Mouse (Mus musculus) embryonic facial prominence, embryonic 12.5 days (tissue): Measurements from ENCODE around the gene Map3k5. TPM values are rescaled to one million over a fixed set of nuclear protein-coding genes. Genes with fewer than 3 reads are reported as not detected.
A peak's percentile ranks its signal among the peaks of the same experiment; 100 is the strongest.

Experiments
- ATAC-seq: fragments of 200-750 bp; cut with Nextera tagmentation; 2 replicates; pipeline ENCODE4 v1.8.0; 2017; ENCODE audit not compliant: insufficient number of reproducible peaks, insufficient read depth, low FRiP score, low TSS enrichment
- H3K27ac ChIP-seq: fragments of 300-500 bp; sonication (generic); 2 replicates; pipeline ENCODE4 v1.5.1; 2016; ENCODE audit warnings: mild to moderate bottlenecking
- H3K27me3 ChIP-seq: fragments of 300-500 bp; sonication (generic); 2 replicates; pipeline ENCODE4 v1.6.1; 2016; ENCODE audit warnings: mild to moderate bottlenecking, moderate library complexity
- H3K36me3 ChIP-seq: fragments of 300-500 bp; sonication (generic); 2 replicates; pipeline ENCODE4 v1.6.1; 2016; ENCODE audit warnings: mild to moderate bottlenecking
- H3K4me1 ChIP-seq: fragments of 300-500 bp; sonication (generic); 2 replicates; pipeline ENCODE4 v1.6.1; 2016
- H3K4me2 ChIP-seq: fragments of 300-500 bp; sonication (generic); replicated peaks from 2 replicates; pipeline ENCODE4 v1.6.1; 2016; ENCODE audit warnings: mild to moderate bottlenecking, moderate library complexity
- H3K4me3 ChIP-seq: fragments of 300-500 bp; sonication (generic); 2 replicates; pipeline ENCODE4 v1.5.1; 2016; ENCODE audit warnings: mild to moderate bottlenecking
- H3K9ac ChIP-seq: fragments of 300-500 bp; sonication (generic); 2 replicates; pipeline ENCODE4 v1.6.1; 2016; ENCODE audit warnings: mild to moderate bottlenecking, moderate library complexity
- H3K9me3 ChIP-seq: fragments of 300-500 bp; sonication (generic); 2 replicates; pipeline ENCODE4 v1.6.1; 2016; ENCODE audit warnings: mild to moderate bottlenecking, moderate library complexity
- WGBS: fragments of 180-500 bp; shearing (Covaris S2); methylation state at CpG from one replicate; pipeline ENCODE4 v1.1.7; 2016; 5-methylcytosine and 5-hydroxymethylcytosine counted together
- polyA plus RNA-seq: library from polyadenylated mRNA; unstranded; fragments of >200 nt; fragmentation: Nextera tagmentation; extraction: Ambion mirVana; gene quantifications from 2 replicates; pipeline ENCODE4 v1.2.1, GENCODE M21; 2016

Map3k5 gene
- polyA plus RNA-seq, 1 experiment from 2014 or later = 2.5 TPM

DNA sequence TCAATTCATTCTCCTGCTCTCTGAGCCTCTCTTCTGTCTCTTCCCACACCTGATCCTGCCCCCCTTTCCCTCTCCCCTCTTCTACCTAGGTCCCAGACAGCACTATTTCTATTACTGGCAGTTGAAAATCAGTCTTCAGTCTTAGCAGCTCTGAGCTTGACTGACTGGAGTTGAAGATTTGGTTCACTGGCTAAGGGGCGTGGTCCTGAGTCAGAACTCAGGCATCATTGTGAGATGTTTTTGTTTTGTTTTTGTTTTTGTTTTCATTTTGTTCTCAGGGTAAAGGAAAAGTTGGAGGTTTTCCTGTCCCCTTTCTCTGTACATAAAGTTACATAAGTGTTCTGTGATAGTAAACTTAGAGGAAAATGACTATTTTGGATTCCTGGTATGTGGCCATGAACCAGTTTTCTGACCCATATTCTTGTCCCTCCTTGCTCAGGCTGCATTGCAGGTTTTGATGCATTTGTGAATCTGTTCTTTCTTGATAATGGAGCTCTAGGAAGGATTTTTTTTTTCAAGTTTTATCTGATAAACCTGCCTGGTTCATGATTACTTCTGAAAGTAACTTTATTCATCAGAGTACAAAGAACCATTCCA lies 131.9 kb downstream of the Map3k5 start:
- H3K9ac ChIP-seq = no peak overlapping the region
- H3K4me2 ChIP-seq = no peak overlapping the region
- no peak overlapping the region for H3K27ac ChIP-seq
- 74% methylated on average over 1 of the region's 1 CpGs for WGBS
- no peaks in the 10 kb centered on the region for H3K36me3 ChIP-seq
- no peak for ATAC-seq
- no peaks in the 10 kb centered on the region for H3K27me3 ChIP-seq
- H3K4me1 ChIP-seq = no peaks in the 10 kb centered on the region
- H3K4me3 ChIP-seq = no peak overlapping the region
- no peaks in the 10 kb centered on the region for H3K9me3 ChIP-seq

DNA sequence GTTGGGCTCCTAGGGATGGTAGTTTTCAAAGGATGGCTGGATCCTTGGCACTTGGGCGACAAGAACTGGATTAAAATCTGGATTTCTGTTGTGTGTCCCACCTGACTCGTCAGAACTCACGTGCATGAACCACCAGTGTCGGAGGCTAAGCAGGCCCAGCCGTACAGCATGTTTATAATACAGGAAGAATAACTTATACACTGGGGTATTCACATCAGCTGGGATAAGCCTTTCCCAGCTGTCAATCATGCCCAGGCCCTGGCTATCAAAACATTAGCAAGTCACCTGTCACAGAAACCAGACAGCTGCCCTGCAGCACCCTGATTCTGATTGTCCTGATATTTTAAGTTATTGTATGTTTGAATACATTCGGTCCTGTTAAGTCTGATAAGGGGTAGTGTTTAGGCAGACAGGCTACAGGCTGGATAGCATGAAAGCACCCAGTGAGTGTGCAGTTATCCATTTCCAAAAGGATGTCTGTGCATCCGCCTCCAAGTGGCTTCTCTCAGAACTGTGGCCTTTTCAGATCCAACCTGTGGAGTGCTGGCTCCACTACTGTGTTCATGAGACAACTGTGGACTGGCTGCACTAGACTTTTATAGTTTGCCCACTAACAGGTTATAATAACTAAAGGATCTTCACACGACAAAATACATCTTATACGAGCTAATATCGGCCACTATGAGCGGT lies 135.6 kb downstream of the Map3k5 start:
- Histone ChIP-seq H3K27me3 (no peaks in the 10 kb centered on the region), H3K36me3 (no peaks in the 10 kb centered on the region), H3K27ac (no peak overlapping the region), H3K4me2 (no peak overlapping the region), H3K4me1 (no peaks in the 10 kb centered on the region), H3K4me3 (no peak overlapping the region), H3K9me3 (no peaks in the 10 kb centered on the region), H3K9ac (no peak overlapping the region)
- 88% methylated on average over 11 of the region's 11 CpGs for whole genome bisulfite sequencing
- no peak for ATAC-seq

DNA sequence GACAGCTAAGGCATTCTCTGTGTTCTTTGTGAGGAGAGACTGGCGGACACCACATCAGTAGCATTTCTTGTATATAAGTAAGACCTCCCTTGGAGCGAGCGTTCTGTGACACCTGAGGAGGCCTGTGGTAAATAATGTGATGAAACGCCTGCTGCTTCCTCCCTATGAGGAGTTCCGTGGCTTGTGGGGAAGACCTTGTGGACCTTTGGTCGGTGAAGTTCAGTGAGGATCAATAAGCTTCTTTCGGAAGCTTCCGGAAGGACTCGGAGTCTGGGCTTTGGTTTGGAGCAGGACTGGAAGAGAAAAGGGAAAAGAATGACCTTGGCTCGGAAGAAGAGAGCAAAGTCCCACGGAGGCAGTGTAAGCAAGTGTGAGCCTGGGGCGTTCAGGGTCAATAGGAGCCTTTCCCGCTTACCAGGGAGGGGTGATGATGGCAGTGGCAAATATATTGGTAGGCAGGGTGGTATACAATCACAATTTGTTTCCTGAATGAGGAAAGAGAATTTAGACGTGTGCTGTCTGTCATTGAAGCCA lies 136.4 kb downstream of the Map3k5 start:
- 85% methylated on average over 14 of the region's 14 CpGs for WGBS
- Histone ChIP-seq H3K4me1 (no peaks in the 10 kb centered on the region), H3K9ac (no peak overlapping the region), H3K4me3 (no peak overlapping the region), H3K27me3 (no peaks in the 10 kb centered on the region), H3K36me3 (no peaks in the 10 kb centered on the region), H3K4me2 (no peak overlapping the region), H3K9me3 (no peaks in the 10 kb centered on the region), H3K27ac (no peak overlapping the region)
- no peak for ATAC-seq

DNA sequence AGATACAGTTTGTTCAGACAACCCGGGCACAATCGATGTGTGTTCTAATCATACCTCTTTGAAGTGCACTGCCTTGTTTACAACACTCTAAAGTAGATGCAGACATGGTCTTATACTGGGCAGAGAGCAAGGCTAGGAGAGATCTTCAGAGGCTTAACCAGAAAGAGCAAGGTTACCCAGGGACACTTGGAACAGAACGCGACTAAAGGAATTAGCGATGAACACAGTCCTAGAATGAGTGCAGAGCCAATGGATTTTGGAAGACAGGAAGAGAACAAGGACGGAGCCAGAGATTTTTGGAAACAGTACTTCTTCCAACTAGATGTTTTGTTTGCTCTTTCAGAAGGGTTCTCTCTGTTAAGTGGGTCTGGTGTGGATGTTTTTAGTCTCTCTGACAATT lies 137.4 kb downstream of the Map3k5 start:
- Histone ChIP-seq H3K27ac (no peak overlapping the region), H3K9ac (no peak overlapping the region), H3K4me1 (no peaks in the 10 kb centered on the region), H3K27me3 (no peaks in the 10 kb centered on the region), H3K36me3 (no peaks in the 10 kb centered on the region), H3K4me2 (no peak overlapping the region), H3K9me3 (no peaks in the 10 kb centered on the region), H3K4me3 (no peak overlapping the region)
- WGBS = 91% methylated on average over 6 of the region's 6 CpGs
- no peak for ATAC-seq

DNA sequence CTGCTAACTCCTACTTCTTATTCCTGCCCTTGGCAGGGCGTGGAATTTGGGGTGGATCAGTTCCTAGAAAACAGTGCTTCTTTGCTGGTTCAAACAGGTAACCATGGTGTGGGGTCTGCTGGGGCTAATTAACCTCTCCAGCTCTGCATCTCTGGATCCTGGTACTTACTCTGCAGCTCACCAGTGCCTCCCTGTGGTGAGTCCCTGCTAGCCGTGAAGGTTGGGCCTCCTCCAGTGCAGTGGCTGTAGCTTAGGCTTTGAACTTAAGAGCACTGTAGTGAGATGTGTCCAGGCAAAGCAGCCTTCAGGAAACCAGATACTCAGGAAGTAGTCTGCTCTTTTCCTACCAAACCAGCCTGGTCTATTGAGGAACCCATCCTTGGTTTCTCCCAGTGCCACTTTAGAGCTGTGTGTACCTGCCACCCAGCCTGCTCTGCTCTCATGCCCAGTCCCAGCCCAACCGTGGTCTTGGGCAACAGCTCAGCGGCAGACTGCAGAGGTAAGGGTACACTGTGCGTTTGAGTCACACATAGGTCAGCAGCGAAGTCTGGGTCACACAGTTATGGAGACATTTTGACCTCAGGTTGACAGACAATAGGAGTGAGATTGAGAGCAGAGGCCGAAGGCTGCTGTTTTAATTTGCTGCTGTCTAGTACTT lies 139.1 kb downstream of the Map3k5 start:
- peak; percentile 80; the same call in 1 of the 2 replicates for ATAC-seq
- no peak overlapping the region for H3K27ac ChIP-seq
- H3K9me3 ChIP-seq = no peaks in the 10 kb centered on the region
- H3K27me3 ChIP-seq = no peaks in the 10 kb centered on the region
- no peak overlapping the region for H3K4me3 ChIP-seq
- H3K4me1 ChIP-seq = no peaks in the 10 kb centered on the region
- 65% methylated on average over 7 of the region's 7 CpGs for WGBS
- H3K4me2 ChIP-seq = no peak overlapping the region
- H3K9ac ChIP-seq = no peak overlapping the region
- no peaks in the 10 kb centered on the region for H3K36me3 ChIP-seq

DNA sequence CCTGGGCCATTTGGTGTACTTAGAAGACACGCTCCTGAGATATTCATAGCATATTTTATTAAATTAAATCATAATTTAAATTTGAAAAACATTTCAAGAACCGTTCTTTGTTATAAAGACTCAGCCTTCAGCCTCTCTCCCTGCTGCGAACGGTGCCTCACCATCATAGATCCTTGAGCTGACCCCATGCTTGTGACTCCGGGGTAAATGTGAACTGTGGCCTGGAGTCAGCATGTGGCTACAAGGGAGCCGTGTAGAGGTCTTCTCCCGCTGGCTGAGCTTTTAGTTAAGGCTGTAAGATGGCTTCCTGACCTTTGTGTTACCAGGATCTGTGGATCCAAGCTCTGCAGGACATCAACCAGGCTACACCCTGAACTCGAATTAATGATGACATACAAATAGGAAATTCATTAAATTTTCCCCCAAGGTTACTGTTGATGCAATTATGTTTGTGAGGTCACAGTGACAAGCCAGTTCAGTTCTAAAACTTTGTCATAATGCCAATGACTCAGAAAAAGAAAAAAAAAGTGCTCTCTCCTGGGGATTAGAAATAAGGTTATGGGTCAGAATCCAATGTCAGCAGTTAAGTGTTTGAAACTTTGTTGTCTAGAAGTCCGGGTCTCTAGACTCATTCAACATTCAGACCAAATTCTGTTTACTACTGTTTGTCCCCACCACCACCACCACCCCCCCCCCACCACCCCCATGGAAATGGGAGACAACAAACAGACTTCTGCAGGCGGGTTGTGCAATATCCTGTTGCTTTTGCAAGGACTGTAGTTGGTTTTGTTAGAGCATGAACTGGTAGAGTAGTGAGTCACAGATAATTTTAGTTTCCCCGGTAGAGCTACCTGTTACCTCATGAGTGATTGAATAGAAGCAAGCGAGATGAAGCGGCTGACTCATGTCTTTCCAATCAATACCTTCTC lies 142.5 kb downstream of the Map3k5 start:
- Histone ChIP-seq H3K9me3 (no peaks in the 10 kb centered on the region), H3K36me3 (0 out of 2 replicates have a peak, but pooled peaks cover 3% of the 10 kb centered on the region), H3K4me1 (no peaks in the 10 kb centered on the region), H3K27me3 (no peaks in the 10 kb centered on the region), H3K4me2 (no peak overlapping the region), H3K9ac (no peak overlapping the region), H3K27ac (no peak overlapping the region), H3K4me3 (no peak overlapping the region)
- no peak for ATAC-seq
- 73% methylated on average over 13 of the region's 13 CpGs for WGBS

DNA sequence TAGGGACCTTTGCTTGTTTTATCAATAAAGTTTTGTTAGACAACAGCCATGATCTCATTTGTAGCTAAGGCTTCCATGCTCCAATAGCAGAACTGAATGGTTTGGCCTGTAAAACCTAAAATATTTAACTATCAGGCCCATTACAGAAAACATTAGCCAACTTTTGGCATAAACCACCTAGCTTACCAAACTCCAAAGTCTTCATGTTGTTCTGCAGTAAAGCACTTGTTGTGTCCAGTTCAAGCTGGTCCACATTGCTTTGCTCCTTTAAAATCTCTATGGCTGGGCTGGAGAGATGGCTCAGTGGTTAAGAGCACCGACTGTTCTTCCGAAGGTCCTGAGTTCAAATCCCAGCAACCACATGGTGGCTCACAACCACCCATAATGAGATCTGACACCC lies 144.1 kb downstream of the Map3k5 start:
- H3K27ac ChIP-seq = no peak overlapping the region
- H3K9me3 ChIP-seq = no peaks in the 10 kb centered on the region
- 0 out of 2 replicates have a peak, but pooled peaks cover 3% of the 10 kb centered on the region for H3K36me3 ChIP-seq
- no peaks in the 10 kb centered on the region for H3K4me1 ChIP-seq
- H3K9ac ChIP-seq = no peak overlapping the region
- ATAC-seq = no peak
- WGBS = 94% methylated on average over 2 of the region's 2 CpGs
- no peaks in the 10 kb centered on the region for H3K27me3 ChIP-seq
- H3K4me2 ChIP-seq = no peak overlapping the region
- H3K4me3 ChIP-seq = no peak overlapping the region

DNA sequence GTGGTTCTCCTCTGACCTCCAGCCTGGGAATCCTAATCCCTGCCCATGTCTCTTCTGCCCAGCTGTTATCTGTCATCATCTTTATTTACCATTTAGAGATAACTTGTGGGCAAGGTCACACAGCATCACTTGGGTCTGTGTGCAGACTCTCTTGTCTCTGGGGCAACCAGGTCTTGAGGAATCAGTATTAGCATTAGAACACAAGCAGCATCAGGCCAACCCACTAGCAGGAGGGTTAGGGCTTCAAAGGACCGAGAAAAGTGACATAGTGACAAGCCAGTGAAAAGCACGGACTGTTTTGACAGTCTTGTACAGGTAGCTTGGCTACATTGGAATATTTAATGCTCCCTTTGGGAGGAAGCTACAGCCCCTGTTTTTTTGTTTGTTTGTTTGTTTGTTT lies 153.6 kb downstream of the Map3k5 start:
- H3K36me3 ChIP-seq = no peaks in the 10 kb centered on the region
- ATAC-seq = no peak

DNA sequence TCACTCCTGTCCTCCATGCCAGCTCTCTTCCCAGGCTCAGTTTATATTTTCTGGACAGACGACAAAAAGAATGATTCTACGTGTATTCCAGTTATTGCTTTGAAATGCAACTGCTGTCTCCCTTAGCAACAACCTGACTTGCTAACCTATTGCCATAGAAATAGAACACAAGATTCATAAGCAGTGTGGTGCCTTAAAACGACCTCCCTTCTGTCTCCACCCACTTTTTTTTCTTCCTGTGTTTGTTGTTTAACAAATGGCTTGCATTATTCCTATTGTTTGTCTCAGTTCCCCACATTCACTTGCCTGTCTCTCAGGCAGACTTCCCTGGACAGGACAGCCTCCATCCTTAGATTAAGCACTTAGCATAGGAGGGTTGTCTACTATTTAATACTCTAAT lies 154.8 kb downstream of the Map3k5 start:
- ATAC-seq = no peak
- 73% methylated on average over 3 of the region's 3 CpGs for WGBS

More for the DNA sequence above, 153.6 kb downstream of the Map3k5 start:
- no peak overlapping the region for H3K9ac ChIP-seq
- H3K4me1 ChIP-seq = no peaks in the 10 kb centered on the region
- WGBS = 72% methylated on average over 2 of the region's 2 CpGs
- H3K9me3 ChIP-seq = no peaks in the 10 kb centered on the region
- H3K4me3 ChIP-seq = no peak overlapping the region
- no peaks in the 10 kb centered on the region for H3K27me3 ChIP-seq
- H3K27ac ChIP-seq = no peak overlapping the region
- H3K4me2 ChIP-seq = no peak overlapping the region

DNA sequence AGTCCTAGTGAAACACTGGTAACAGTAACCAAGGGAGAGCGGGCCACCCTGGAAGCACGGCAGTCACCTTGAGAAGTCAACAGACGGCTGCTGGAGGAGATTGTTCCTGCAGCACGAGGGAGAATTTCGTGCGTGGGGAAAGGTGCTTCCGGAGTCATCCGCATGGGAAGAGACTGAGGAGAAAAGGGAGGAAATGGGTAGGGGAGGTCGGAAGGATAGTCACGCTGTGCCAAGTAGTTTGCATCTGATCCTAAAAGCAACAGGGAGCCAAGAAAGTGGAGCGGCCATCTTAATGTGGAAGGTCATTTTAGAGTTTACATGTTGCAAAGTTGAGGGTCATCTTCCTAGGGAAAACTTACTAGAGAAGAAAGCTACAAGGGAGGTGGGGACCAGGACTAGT lies 155.9 kb downstream of the Map3k5 start:
- Histone ChIP-seq H3K4me3 (no peak overlapping the region), H3K27ac (no peak overlapping the region), H3K27me3 (no peaks in the 10 kb centered on the region), H3K36me3 (no peaks in the 10 kb centered on the region), H3K9ac (no peak overlapping the region), H3K9me3 (no peaks in the 10 kb centered on the region), H3K4me2 (no peak overlapping the region), H3K4me1 (no peaks in the 10 kb centered on the region)
- 92% methylated on average over 11 of the region's 11 CpGs for WGBS
- ATAC-seq = no peak

More for the DNA sequence above, 154.8 kb downstream of the Map3k5 start:
- H3K9ac ChIP-seq = no peak overlapping the region
- no peaks in the 10 kb centered on the region for H3K27me3 ChIP-seq
- H3K27ac ChIP-seq = no peak overlapping the region
- H3K9me3 ChIP-seq = no peaks in the 10 kb centered on the region
- no peak overlapping the region for H3K4me2 ChIP-seq
- H3K4me3 ChIP-seq = no peak overlapping the region
- no peaks in the 10 kb centered on the region for H3K4me1 ChIP-seq
- H3K36me3 ChIP-seq = no peaks in the 10 kb centered on the region

DNA sequence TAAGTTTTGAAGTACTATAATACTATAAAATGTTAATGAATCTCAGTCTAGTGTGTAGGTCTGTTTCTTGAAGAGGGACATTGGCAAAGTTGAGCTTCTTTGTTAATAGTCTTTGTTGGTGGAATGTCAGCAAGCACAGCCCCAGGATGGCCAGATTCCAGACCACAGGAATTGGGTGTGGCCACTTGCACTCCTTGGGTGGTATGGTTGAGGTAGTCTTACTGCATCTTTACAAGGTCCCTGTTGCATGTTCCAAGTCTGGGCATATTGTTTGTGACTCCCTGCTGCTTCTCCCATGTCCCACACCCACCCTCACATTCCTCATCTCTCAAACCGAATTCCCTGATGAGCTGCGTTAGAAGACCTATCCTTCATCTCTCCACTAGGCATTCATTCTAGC lies 157.1 kb downstream of the Map3k5 start:
- no peak for ATAC-seq
- Histone ChIP-seq H3K9me3 (no peaks in the 10 kb centered on the region), H3K9ac (no peak overlapping the region), H3K4me3 (no peak overlapping the region), H3K27me3 (no peaks in the 10 kb centered on the region), H3K4me1 (no peaks in the 10 kb centered on the region), H3K27ac (no peak overlapping the region), H3K4me2 (no peak overlapping the region), H3K36me3 (no peaks in the 10 kb centered on the region)
- WGBS = 96% methylated on average over 2 of the region's 2 CpGs
